Mouse (Mus musculus): ENCODE results near the gene Smarcc1.

DNA sequence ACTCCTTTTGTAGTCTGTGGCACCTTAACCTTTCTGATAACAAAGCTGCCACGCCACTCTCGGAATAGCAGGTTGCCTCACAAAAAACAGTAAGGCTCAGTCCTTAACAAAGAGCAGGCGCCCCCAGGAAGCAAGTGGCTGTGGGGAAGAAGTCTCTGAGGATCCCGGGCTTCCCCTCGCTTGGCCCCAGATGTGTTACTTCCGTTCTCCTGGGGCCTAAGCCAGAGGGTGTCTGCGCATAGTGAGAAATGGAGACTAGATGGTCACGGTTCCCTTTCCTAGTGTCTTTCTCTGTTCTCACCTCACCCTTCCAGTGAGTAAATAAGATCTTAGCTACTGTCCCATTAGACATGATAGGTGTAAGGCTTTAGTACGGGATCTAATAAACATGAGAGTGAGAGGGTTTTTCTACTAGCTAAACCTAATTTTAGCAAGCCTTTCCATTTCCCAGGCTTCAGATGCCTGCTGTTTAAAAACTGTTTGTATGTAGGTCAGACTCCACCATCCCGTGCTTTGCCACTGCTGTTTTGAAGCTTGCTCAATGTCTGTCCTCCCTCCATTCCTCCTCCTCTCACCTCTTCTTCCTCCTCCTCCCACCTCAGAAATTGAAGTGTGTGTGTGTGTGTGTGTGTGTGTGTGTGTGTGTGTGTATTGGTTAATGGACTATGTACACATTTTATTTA lies 112.2 kb downstream of the Smarcc1 start:
- TF ChIP-seq EP300 (IDR thresholded peaks at IDR 0.05; ENCODE audit: low read depth) (no peak), CTCF (IDR thresholded peaks at IDR 0.05; ENCODE audit: low read depth) (no peak)
